Mouse (Mus musculus): ENCODE measurements at regions not wholly inside any gene's neighbourhood (a gene's known extent, or its start where the extent isn't known, plus 50 kb on each side); places are given as distances from the start of the nearest gene placed in this dataset.

- no peak for TF ChIP-seq CTCF (IDR thresholded peaks at IDR 0.05; ENCODE audit: insufficient read depth, low read depth, low read length)
- TF ChIP-seq POLR2A (IDR thresholded peaks at IDR 0.05; ENCODE audit: insufficient read depth, low read depth, low read length): no peak
Observed at GRCm38 (mm10) chr3:41426946-41427345, 128.6 kb upstream of the Jade1 start.
